Mouse (Mus musculus) liver, postnatal 0 days (tissue): Measurements from ENCODE around the gene Lrmp.

Source experiments
- CTCF ChIP-seq: sonication (generic); IDR thresholded peaks from 2 replicates; pipeline ENCODE4 v1.5.1; 2016; ENCODE audit warnings: antibody characterized with exemption, low read depth
- EP300 ChIP-seq: IDR thresholded peaks from 2 replicates; pipeline ENCODE4 v1.6.1; 2016; ENCODE audit warnings: antibody characterized with exemption, low read depth, mild to moderate bottlenecking

- TF ChIP-seq EP300 (no peak), CTCF (no peak)
Observed at GRCm38 (mm10) chr6:145205142-145205541, 89.7 kb downstream of the Lrmp start.
